Mouse (Mus musculus) T-helper 17 cell (primary cell): Measurements from ENCODE around the gene Fam208b.

Source experiments
- in situ Hi-C, 2 experiments: fragments of 300-600 bp; cut with MboI, MseI; formaldehyde crosslinking; loops; 1 replicate in 1 of 2; 2 replicates in 1 of 2; pipeline ENCODE4 v1.15.1; 2025; ENCODE audit warnings: high pct_unique_total_duplicates in 2 of 2

Gene Fam208b

GRCm38 (mm10) chr13:3610795-3611438 lies at the start of gene Fam208b:
TSS of gene Fam208b (minus strand) at chr13:3611108.
- in situ Hi-C loops: no loop called here

- in situ Hi-C loops: loop anchor here in 1 of 2 experiments (10.0 kb wide), 1 partner anchor 215 kb away; no protein-coding TSS in a partner anchor
Observed at GRCm38 (mm10) chr13:3659163-3660160, 48.6 kb upstream of the Fam208b start.

- in situ Hi-C loops: no loop called here
Observed at GRCm38 (mm10) chr13:3654432-3654831, 43.5 kb upstream of the Fam208b start.

DNA sequence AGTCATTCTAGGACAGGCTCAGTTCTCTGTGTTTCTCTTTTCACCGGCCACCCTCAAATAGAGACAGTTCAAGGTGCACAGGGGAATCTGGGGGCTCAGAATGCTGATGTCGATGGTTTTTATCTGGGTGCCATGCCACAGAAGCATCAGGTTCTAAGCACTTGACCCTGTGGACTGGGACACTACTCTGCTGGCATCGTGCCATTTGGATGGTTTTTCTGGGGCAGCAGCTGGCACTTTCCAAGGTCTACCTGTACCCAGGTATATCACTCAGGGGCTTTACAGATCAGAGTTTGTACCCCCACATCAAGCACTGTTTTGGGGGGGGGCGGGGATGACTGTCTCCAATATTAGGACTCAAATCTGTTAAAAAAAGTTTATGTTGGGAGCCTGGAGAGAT lies 39.7 kb upstream of the Fam208b start:
- in situ Hi-C loops: no loop called here

DNA sequence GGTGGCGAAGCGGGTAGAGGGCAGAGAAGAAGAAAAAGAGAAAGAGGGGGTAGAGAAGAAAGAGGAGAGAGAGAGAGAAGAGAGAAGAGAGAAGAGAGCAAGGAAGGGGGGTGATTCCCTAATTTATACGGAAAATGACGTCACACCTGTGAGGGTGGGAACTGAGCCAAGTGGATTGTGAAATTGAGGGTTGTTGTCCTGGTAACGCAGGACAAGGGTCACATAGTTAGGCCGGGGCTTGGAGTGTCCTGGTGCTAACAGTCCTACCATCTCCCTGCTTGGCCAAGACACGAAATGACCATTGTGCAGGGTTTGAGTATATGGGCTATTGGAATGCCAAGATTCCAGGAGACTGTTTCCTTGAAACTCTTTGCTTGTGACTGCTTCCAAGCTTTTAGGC lies 35.7 kb upstream of the Fam208b start:
- in situ Hi-C loops: no loop called here

GRCm38 (mm10) chr13:3645919-3646318 lies 35.0 kb upstream of the Fam208b start:
- in situ Hi-C loops: no loop called here

- in situ Hi-C loops: no loop called here
Observed at GRCm38 (mm10) chr13:3644871-3645270, 34.0 kb upstream of the Fam208b start.

- in situ Hi-C loops: no loop called here
Observed at GRCm38 (mm10) chr13:3642538-3642937, 31.6 kb upstream of the Fam208b start.

GRCm38 (mm10) chr13:3642049-3642448 lies 31.1 kb upstream of the Fam208b start:
- in situ Hi-C loops: no loop called here

DNA sequence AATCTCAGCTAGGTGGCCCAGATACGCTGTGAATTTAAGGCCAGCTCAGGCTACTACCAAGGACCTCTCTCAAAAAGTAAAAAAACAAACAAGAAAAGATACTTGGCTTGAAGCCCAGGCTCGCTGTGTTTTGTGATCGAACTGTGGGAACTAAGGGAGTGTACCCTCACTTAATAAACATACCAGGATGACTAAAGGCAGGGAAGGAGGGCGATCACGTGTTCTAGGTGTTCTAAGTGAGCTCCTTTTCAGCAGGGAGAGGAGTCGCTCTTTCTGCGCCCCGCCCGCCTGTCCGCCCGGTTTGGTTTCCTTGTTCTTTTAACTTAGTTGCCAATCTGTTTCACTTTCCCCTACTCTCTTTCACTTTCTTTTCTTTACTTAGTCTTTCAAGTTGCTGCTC lies 25.9 kb upstream of the Fam208b start:
- in situ Hi-C loops: no loop called here

DNA sequence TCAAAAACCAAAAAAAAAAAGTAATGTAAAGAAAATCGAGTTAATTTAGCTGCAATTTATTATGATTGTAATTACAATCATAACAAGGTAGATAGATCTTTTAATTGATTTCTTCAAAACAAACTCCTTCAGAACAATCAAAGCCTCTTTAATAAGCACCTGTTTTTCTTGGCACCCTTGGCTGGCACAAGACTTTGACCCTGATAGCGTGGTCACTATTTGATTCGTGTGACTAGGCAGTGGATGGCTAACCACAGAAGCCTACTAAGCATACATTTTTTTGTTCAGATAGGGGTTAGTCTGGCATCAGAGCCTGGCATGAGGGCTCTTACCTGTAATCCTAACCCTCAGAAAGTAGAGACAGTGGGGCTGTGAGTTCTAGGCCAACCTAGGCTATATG lies 24.2 kb upstream of the Fam208b start:
- in situ Hi-C loops: no loop called here

GRCm38 (mm10) chr13:3633895-3634811 lies 23.2 kb upstream of the Fam208b start, which contains the start of gene Asb13:
TSS of gene Asb13 (plus strand) at chr13:3634032.
- in situ Hi-C loops: no loop called here

GRCm38 (mm10) chr13:3633131-3633530 lies 22.2 kb upstream of the Fam208b start:
- in situ Hi-C loops: no loop called here

DNA sequence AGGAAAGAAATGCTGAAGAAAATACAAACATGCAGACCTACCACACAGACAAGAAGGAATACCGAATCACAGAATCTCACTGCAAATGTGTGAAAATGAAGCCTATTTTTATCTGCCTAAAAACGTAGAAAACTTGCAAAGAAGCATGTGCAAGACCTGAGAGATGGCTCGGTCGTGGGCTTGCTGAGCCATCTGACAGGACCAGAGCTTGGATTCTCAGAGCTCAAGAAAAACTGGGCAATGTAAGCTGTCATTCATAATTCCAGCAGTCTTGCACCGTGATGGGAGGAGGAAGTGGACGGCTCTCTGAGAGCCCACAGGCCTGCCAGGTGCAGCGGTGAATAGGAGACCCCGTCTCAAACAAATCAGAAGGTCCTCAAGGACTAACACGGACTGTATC lies 21.6 kb upstream of the Fam208b start:
- in situ Hi-C loops: no loop called here

GRCm38 (mm10) chr13:3628102-3628501 lies 17.2 kb upstream of the Fam208b start:
- in situ Hi-C loops: no loop called here

DNA sequence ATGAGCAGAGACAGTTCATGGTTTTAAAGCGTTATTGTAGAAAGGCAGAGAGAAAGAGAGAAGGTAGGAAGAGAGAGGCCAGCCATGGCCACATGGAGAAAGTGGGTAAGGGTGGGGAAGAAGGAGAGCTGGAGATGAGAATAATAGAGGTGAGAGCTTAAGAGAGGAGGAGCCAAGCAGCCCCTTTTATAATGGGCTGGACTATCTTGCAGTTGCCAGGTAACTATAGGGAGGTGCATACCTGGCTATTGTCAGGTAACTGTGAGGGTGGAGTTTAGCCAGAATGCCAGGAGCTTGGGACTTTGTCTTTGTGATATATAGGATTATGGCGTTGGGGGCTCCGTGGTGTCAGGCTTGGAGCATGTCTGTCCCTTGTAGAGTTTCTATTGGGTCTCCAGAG lies 16.2 kb upstream of the Fam208b start:
- in situ Hi-C loops: no loop called here

GRCm38 (mm10) chr13:3610118-3610794 lies 652 bp downstream of the Fam208b start:
- in situ Hi-C loops: no loop called here

DNA sequence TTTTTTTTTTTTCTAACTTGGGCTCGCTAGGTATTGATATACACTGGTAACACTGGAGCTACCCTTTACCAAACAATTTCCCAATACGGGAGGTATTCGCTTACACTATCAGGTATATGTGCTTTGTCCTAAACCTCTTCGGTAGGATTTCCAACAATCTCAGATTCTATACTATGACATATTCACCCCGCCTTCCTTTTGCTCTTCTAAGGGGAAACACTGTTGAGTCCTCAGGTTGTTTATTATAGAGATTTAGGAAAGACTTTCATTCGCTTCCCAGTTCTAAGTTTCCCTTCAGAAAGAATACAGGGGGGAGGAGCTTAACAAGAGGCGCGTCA lies 1.2 kb downstream of the Fam208b start:
- in situ Hi-C loops: no loop called here

GRCm38 (mm10) chr13:3596232-3596631 lies 14.7 kb downstream of the Fam208b start:
- in situ Hi-C loops: no loop called here

- in situ Hi-C loops: no loop called here
Observed at GRCm38 (mm10) chr13:3594311-3594710, 16.6 kb downstream of the Fam208b start.

DNA sequence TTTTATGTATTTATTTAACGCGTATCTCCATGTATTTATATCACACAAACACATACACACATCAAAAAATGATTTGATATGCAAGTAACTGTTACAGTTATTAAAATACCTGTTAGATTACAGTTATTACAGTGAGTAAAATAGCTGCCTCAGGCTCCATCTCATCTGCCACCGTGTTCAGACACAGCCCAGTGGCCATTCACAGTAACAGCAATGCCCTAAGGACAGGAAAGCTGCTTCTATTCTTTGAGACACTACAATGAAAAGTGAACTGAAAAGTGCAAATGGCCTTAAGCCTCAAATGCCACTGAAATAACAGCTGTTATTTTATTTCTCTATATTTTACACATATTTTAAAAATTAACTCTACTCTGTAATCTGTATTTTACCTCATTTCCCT lies 20.1 kb downstream of the Fam208b start:
- in situ Hi-C loops: no loop called here
